In genomic region chr9:25405848-25406247, GRCm38 (mm10) we compare ENCODE assay signal across 21 mouse cellular contexts.
DNase-seq lines count a peak whose midpoint lies in the region; ATAC-seq lines count a peak whose summit lies in the region.
"Had no signal": no experiment of that assay in that cellular context is flagged by ENCODE, and none has a peak within 500 bp of the region (broad histone marks: within the 10 kb centered on the region; RNA-seq: fewer than 3 reads in every experiment).

No protein-coding gene starts in this region.

- DNase-seq in kidney, postnatal 36 days = no peak
- DNase-seq in kidney, postnatal 14 days = no peak
- DNase-seq: adrenal gland, adult 2 months; adrenal gland, postnatal 10 days; adrenal gland, postnatal 25 days; cerebellum, adult 11 months; cerebellum, adult 18-20 months; cerebellum, adult 8-10 months; cerebellum, adult 9-11 months; cerebellum, postnatal 14 days; cerebellum, postnatal 36 days; embryo, embryonic 11 days had no signal

- H3K9me3 ChIP-seq in kidney, embryonic 14.5 days (ENCODE audit: control insufficient read depth, low read length) = no peaks in the 10 kb centered on the region
- H3K9me3 ChIP-seq in kidney, embryonic 16.5 days (ENCODE audit: low read length) = no peaks in the 10 kb centered on the region
- H3K9me3 ChIP-seq: embryonic facial prominence, embryonic 13.5 days; embryonic facial prominence, embryonic 15.5 days; forebrain, embryonic 10.5 days; forebrain, embryonic 12.5 days had no signal

- no peak overlapping the region for H3K4me3 ChIP-seq in kidney, embryonic 14.5 days (ENCODE audit: low read length)
- no peak overlapping the region for H3K4me3 ChIP-seq in kidney, embryonic 16.5 days (ENCODE audit: low read length)
- H3K4me3 ChIP-seq: embryonic facial prominence, embryonic 13.5 days; embryonic facial prominence, embryonic 15.5 days; erythroblast, embryonic 14.5 days; forebrain, embryonic 10.5 days; forebrain, embryonic 12.5 days had no signal

- 41% methylated on average over 4 of the region's 4 CpGs for WGBS in kidney, embryonic 14.5 days
- WGBS in kidney, embryonic 16.5 days = 54% methylated on average over 4 of the region's 4 CpGs

- H3K9ac ChIP-seq in kidney, embryonic 14.5 days (ENCODE audit: low read depth, low read length) = no peak overlapping the region
- no peak overlapping the region for H3K9ac ChIP-seq in kidney, embryonic 16.5 days (replicated peaks; ENCODE audit: low read length)
- H3K9ac ChIP-seq: embryonic facial prominence, embryonic 13.5 days; embryonic facial prominence, embryonic 15.5 days; forebrain, embryonic 12.5 days had no signal

- H3K27me3 ChIP-seq in kidney, embryonic 14.5 days (ENCODE audit: control insufficient read depth, insufficient read depth, low read length) = no peaks in the 10 kb centered on the region
- no peaks in the 10 kb centered on the region for H3K27me3 ChIP-seq in kidney, embryonic 16.5 days (ENCODE audit: insufficient read depth, low read length)
- H3K27me3 ChIP-seq: embryonic facial prominence, embryonic 13.5 days; embryonic facial prominence, embryonic 15.5 days; forebrain, embryonic 12.5 days had no signal

- 0 out of 2 replicates have a peak, but pooled peaks have one; percentile 56 for ATAC-seq in kidney, embryonic 14.5 days (ENCODE audit: low FRiP score, low TSS enrichment)
- ATAC-seq in kidney, embryonic 16.5 days (ENCODE audit: low FRiP score, low TSS enrichment) = peak; percentile 70; the same call in 1 of the 2 replicates
- ATAC-seq: forebrain, embryonic 14.5 days; forebrain, embryonic 16.5 days had no signal

- H3K4me2 ChIP-seq in kidney, embryonic 14.5 days (replicated peaks; ENCODE audit: low read depth, low read length) = no peak overlapping the region
- no peak overlapping the region for H3K4me2 ChIP-seq in kidney, embryonic 16.5 days (replicated peaks; ENCODE audit: low read depth, low read length)
- H3K4me2 ChIP-seq: embryonic facial prominence, embryonic 13.5 days; embryonic facial prominence, embryonic 15.5 days; forebrain, embryonic 12.5 days had no signal

- no peak overlapping the region for H3K27ac ChIP-seq in kidney, embryonic 14.5 days (ENCODE audit: low read depth, low read length)
- H3K27ac ChIP-seq in kidney, embryonic 16.5 days (ENCODE audit: low read length) = no peak overlapping the region
- H3K27ac ChIP-seq: embryonic facial prominence, embryonic 13.5 days; embryonic facial prominence, embryonic 15.5 days; forebrain, embryonic 10.5 days; forebrain, embryonic 12.5 days had no signal

- no peaks in the 10 kb centered on the region for H3K4me1 ChIP-seq in kidney, embryonic 14.5 days (ENCODE audit: control insufficient read depth, insufficient read depth, low read length)
- peaks cover 4% of the 10 kb centered on the region for H3K4me1 ChIP-seq in kidney, embryonic 16.5 days (ENCODE audit: insufficient read depth, low read length)
- H3K4me1 ChIP-seq: forebrain, embryonic 12.5 days had no signal

- no peaks in the 10 kb centered on the region for H3K36me3 ChIP-seq in kidney, embryonic 14.5 days (ENCODE audit: control insufficient read depth, insufficient read depth, low read length)
- H3K36me3 ChIP-seq in kidney, embryonic 16.5 days (ENCODE audit: insufficient read depth, low read length) = no peaks in the 10 kb centered on the region
- H3K36me3 ChIP-seq: embryonic facial prominence, embryonic 13.5 days; embryonic facial prominence, embryonic 15.5 days; forebrain, embryonic 10.5 days; forebrain, embryonic 12.5 days had no signal
